Mouse (Mus musculus): ENCODE data around the gene Pkn1. TPM values are rescaled to one million over a fixed set of nuclear protein-coding genes. Genes with fewer than 3 reads are reported as not detected.

The Pkn1 gene
- polyA plus RNA-seq, 1 experiment from 2014 or later = 9.6 TPM

- no peak overlapping the region for H3K9ac ChIP-seq (ENCODE audit: low read depth, low read length)
- H3K9me3 ChIP-seq (replicated peaks; ENCODE audit: control insufficient read depth, low read length) = no peaks in the 10 kb centered on the region
- H3K27me3 ChIP-seq (ENCODE audit: control insufficient read depth, insufficient read depth, low read depth, low read length) = no peaks in the 10 kb centered on the region
- H3K36me3 ChIP-seq (ENCODE audit: control insufficient read depth, insufficient read depth) = peaks cover 27% of the 10 kb centered on the region
- no peak overlapping the region for H3K27ac ChIP-seq (ENCODE audit: low read length)
- ATAC-seq (ENCODE audit: low read depth) = no peak
- H3K4me2 ChIP-seq (ENCODE audit: low read depth, low read length) = no peak overlapping the region
- H3K4me1 ChIP-seq (ENCODE audit: control insufficient read depth, low read depth, low read length) = no peaks in the 10 kb centered on the region; the same call in none of the 2 replicates
- H3K4me3 ChIP-seq (ENCODE audit: low read depth, low read length) = no peak overlapping the region
- WGBS (ENCODE audit: insufficient replicate concordance) = 81% methylated on average over 12 of the region's 12 CpGs
Measured at GRCm38 (mm10) chr8:83679866-83680265, 19.1 kb downstream of the Pkn1 start.

DNA sequence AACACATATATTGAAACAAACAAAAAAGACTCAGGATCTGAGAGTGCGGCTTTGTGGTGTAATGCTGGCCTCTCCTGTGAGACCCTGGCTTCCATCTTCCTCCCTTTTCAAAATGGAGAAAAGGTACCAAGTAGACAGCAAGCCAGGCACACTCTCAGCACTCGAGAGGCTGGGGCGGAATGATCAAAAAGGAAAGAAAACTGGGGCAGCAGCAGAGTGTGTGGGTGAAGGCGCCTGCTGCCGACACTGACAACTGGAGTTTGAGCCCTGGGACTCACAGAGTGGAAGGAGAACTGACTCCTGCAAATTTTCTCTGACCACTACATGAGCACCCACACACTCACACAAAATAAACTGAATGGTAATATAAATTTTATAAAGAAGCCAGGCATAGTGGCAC lies 24.5 kb downstream of the Pkn1 start:
- Histone ChIP-seq H3K4me3 (ENCODE audit: low read depth, low read length) (no peak overlapping the region), H3K27ac (ENCODE audit: low read length) (no peak overlapping the region), H3K27me3 (ENCODE audit: control insufficient read depth, insufficient read depth, low read depth, low read length) (no peaks in the 10 kb centered on the region), H3K4me2 (ENCODE audit: low read depth, low read length) (no peak overlapping the region), H3K36me3 (ENCODE audit: control insufficient read depth, insufficient read depth) (peaks cover 33% of the 10 kb centered on the region), H3K4me1 (ENCODE audit: control insufficient read depth, low read depth, low read length) (no peaks in the 10 kb centered on the region), H3K9me3 (replicated peaks; ENCODE audit: control insufficient read depth, low read length) (no peaks in the 10 kb centered on the region), H3K9ac (ENCODE audit: low read depth, low read length) (no peak overlapping the region)
- 74% methylated on average over 5 of the region's 5 CpGs for WGBS (ENCODE audit: insufficient replicate concordance)
- no peak for ATAC-seq (ENCODE audit: low read depth)

- Histone ChIP-seq H3K27me3 (ENCODE audit: control insufficient read depth, insufficient read depth, low read depth, low read length) (peaks cover 3% of the 10 kb centered on the region), H3K9ac (ENCODE audit: low read depth, low read length) (no peak overlapping the region), H3K4me2 (ENCODE audit: low read depth, low read length) (no peak overlapping the region), H3K9me3 (replicated peaks; ENCODE audit: control insufficient read depth, low read length) (no peaks in the 10 kb centered on the region), H3K4me3 (ENCODE audit: low read depth, low read length) (no peak overlapping the region), H3K36me3 (ENCODE audit: control insufficient read depth, insufficient read depth) (peaks cover 25% of the 10 kb centered on the region), H3K4me1 (ENCODE audit: control insufficient read depth, low read depth, low read length) (peaks cover 9% of the 10 kb centered on the region), H3K27ac (ENCODE audit: low read length) (no peak overlapping the region)
- no peak; the same call in 1 of the 2 replicates for ATAC-seq (ENCODE audit: low read depth)
- WGBS (ENCODE audit: insufficient replicate concordance) = 61% methylated on average over 5 of the region's 5 CpGs
Measured at GRCm38 (mm10) chr8:83672936-83673335, 26.0 kb downstream of the Pkn1 start.

DNA sequence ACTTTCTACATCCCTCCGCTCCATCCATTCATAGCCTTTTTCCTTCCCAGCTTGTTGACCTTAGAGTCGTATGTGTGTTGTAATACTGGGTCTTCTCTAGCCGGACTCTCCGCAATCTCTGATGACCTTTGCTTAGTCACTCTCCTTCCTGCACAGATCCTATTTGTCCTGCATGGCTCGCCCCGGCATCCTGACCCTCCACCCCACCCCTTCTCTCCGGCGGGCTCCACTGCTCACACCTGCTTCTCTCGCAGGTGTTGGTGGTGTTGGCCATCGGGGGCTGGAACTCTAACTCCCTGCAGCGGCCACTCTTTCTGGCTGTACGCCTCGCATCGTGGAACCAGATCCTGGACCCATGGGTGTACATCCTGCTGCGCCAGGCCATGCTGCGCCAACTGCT lies 30.0 kb downstream of the Pkn1 start:
- peak; percentile 42; the same call in 1 of the 2 replicates for ATAC-seq (ENCODE audit: low read depth)
- Histone ChIP-seq H3K27me3 (ENCODE audit: control insufficient read depth, insufficient read depth, low read depth, low read length) (peaks cover 14% of the 10 kb centered on the region), H3K27ac (ENCODE audit: low read length) (no peak overlapping the region), H3K9me3 (replicated peaks; ENCODE audit: control insufficient read depth, low read length) (no peaks in the 10 kb centered on the region), H3K4me3 (ENCODE audit: low read depth, low read length) (no peak overlapping the region), H3K9ac (ENCODE audit: low read depth, low read length) (no peak overlapping the region), H3K4me1 (ENCODE audit: control insufficient read depth, low read depth, low read length) (peaks cover 13% of the 10 kb centered on the region), H3K4me2 (ENCODE audit: low read depth, low read length) (peak overlapping the region; percentile 55), H3K36me3 (ENCODE audit: control insufficient read depth, insufficient read depth) (peaks cover 17% of the 10 kb centered on the region)
- 67% methylated on average over 16 of the region's 16 CpGs for WGBS (ENCODE audit: insufficient replicate concordance)

DNA sequence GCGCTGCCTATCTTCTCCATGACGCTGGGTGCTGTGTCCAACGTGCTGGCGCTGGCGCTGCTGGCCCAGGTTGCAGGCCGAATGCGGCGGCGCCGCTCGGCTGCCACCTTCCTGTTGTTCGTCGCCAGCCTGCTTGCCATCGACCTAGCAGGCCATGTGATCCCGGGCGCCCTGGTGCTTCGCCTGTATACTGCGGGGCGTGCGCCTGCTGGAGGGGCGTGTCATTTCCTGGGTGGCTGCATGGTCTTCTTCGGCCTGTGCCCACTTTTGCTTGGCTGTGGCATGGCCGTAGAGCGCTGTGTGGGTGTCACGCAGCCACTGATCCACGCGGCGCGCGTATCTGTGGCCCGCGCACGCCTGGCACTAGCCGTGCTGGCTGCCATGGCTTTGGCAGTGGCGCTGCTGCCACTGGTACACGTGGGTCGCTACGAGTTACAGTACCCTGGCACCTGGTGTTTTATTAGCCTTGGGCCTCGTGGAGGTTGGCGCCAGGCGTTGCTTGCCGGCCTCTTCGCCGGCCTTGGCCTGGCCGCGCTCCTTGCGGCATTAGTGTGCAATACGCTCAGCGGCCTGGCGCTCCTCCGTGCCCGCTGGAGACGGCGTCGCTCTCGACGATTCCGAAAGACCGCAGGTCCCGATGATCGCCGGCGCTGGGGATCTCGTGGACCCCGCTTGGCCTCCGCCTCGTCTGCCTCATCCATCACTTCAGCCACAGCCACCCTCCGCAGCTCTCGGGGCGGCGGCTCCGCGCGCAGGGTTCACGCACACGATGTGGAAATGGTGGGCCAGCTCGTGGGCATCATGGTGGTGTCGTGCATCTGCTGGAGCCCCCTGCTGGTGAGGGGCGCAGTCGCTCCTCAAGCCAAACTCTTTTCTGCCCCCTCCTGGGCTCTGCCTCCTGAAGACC lies 30.7 kb downstream of the Pkn1 start:
- peaks cover 17% of the 10 kb centered on the region for H3K36me3 ChIP-seq (ENCODE audit: control insufficient read depth, insufficient read depth)
- no peak for ATAC-seq (ENCODE audit: low read depth)
- H3K4me1 ChIP-seq (ENCODE audit: control insufficient read depth, low read depth, low read length) = peaks cover 13% of the 10 kb centered on the region
- WGBS (ENCODE audit: insufficient replicate concordance) = 33% methylated on average over 80 of the region's 80 CpGs
- no peaks in the 10 kb centered on the region for H3K9me3 ChIP-seq (replicated peaks; ENCODE audit: control insufficient read depth, low read length)
- H3K9ac ChIP-seq (ENCODE audit: low read depth, low read length) = no peak overlapping the region
- H3K4me2 ChIP-seq (ENCODE audit: low read depth, low read length) = peak overlapping the region; percentile 55
- peaks cover 14% of the 10 kb centered on the region for H3K27me3 ChIP-seq (ENCODE audit: control insufficient read depth, insufficient read depth, low read depth, low read length)
- H3K27ac ChIP-seq (ENCODE audit: low read length) = no peak overlapping the region
- H3K4me3 ChIP-seq (ENCODE audit: low read depth, low read length) = peak overlapping the region; percentile 34

DNA sequence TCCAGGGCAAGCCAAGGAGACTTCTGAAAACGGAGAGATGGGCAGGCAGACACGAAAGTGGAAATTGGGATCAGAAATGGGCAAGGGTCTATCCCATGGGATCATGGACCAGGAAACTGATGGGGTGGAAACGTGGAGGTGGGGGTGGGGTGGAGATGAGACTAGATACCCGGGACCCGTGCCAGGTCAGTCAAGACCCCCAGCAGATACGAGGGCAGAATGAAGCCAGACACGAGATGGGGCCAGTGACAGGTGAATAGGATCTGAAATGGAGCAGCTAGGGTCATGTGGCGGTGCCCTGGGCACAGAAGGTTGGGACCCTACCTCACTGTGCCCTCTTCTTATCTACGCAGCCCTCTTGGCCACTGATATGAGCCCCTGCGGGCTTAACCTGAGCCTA lies 31.5 kb downstream of the Pkn1 start:
- H3K9me3 ChIP-seq (replicated peaks; ENCODE audit: control insufficient read depth, low read length) = no peaks in the 10 kb centered on the region
- no peak overlapping the region for H3K27ac ChIP-seq (ENCODE audit: low read length)
- no peak overlapping the region for H3K9ac ChIP-seq (ENCODE audit: low read depth, low read length)
- H3K27me3 ChIP-seq (ENCODE audit: control insufficient read depth, insufficient read depth, low read depth, low read length) = peaks cover 14% of the 10 kb centered on the region
- H3K4me3 ChIP-seq (ENCODE audit: low read depth, low read length) = no peak overlapping the region
- no peak for ATAC-seq (ENCODE audit: low read depth)
- 65% methylated on average over 10 of the region's 10 CpGs for WGBS (ENCODE audit: insufficient replicate concordance)
- peaks cover 12% of the 10 kb centered on the region for H3K36me3 ChIP-seq (ENCODE audit: control insufficient read depth, insufficient read depth)
- no peak overlapping the region for H3K4me2 ChIP-seq (ENCODE audit: low read depth, low read length)
- H3K4me1 ChIP-seq (ENCODE audit: control insufficient read depth, low read depth, low read length) = peaks cover 16% of the 10 kb centered on the region

- Histone ChIP-seq H3K9me3 (replicated peaks; ENCODE audit: control insufficient read depth, low read length) (no peaks in the 10 kb centered on the region), H3K9ac (ENCODE audit: low read depth, low read length) (no peak overlapping the region), H3K36me3 (ENCODE audit: control insufficient read depth, insufficient read depth) (peaks cover 11% of the 10 kb centered on the region), H3K27ac (ENCODE audit: low read length) (no peak overlapping the region), H3K27me3 (ENCODE audit: control insufficient read depth, insufficient read depth, low read depth, low read length) (peaks cover 14% of the 10 kb centered on the region), H3K4me3 (ENCODE audit: low read depth, low read length) (no peak overlapping the region), H3K4me1 (ENCODE audit: control insufficient read depth, low read depth, low read length) (peaks cover 20% of the 10 kb centered on the region), H3K4me2 (ENCODE audit: low read depth, low read length) (no peak overlapping the region)
- no peak for ATAC-seq (ENCODE audit: low read depth)
- WGBS (ENCODE audit: insufficient replicate concordance) = 73% methylated on average over 3 of the region's 3 CpGs
Measured at GRCm38 (mm10) chr8:83666866-83667234, 32.1 kb downstream of the Pkn1 start.

DNA sequence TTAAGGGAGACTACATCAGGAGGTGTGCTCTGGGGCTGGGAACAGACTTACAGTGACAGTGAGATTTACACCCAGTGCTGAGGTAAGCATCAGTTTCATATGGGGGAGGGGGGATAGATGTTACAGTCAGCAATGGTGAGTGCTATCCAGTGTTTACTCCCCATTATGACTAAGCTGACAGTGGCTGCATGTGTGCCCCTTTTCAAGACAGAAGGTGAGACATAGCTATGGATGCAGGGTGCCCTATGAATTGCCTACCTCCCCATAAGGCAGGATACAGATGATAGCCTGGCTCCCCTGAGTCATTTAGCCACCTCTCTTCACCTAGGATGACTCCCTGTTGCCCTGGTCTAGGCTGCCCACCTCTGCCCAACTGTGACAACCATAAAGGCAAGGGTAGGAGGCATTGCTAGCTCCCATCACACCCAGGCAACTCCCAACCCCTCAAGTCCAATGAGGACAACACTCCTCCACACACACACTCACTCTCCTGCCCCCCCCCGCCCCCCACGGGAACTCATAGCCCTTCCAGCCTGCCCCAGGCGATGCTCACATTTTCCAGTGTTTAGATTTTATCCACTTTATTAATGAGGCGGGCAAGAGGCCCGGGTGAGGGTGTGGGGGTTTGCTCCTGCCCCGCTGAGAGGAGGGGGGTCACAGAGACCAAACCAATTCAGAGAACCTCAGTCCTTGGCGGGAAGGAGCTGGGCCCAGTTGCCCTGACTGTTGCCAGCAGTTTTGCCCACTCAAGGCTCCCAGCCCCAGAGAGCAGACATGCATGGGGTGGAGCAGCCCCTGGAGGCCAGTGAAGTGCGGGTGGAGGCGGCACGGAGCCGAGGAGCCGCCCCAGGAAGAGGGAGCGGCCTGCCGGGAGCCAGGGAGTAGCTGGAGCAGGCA lies 32.8 kb downstream of the Pkn1 start, which contains the start of gene Ptger1:
Gene Ptger1 (plus strand): TSS at position 710 of the 897 bp plus-strand sequence.
- Histone ChIP-seq H3K27ac (ENCODE audit: low read length) (no peak within 1 kb of the TSS), H3K9ac (ENCODE audit: low read depth, low read length) (no peak within 1 kb of the TSS), H3K9me3 (replicated peaks; ENCODE audit: control insufficient read depth, low read length) (no peaks in the 10 kb centered on the region), H3K4me1 (ENCODE audit: control insufficient read depth, low read depth, low read length) (peaks cover 20% of the 10 kb centered on the region), H3K4me2 (ENCODE audit: low read depth, low read length) (no peak within 1 kb of the TSS), H3K27me3 (ENCODE audit: control insufficient read depth, insufficient read depth, low read depth, low read length) (peaks cover 14% of the 10 kb centered on the region), H3K4me3 (ENCODE audit: low read depth, low read length) (no peak within 1 kb of the TSS), H3K36me3 (ENCODE audit: control insufficient read depth, insufficient read depth) (peaks cover 6% of the 10 kb centered on the region)
- no peak for ATAC-seq (ENCODE audit: low read depth)
- 29% methylated on average over 14 of the region's 14 CpGs for WGBS (ENCODE audit: insufficient replicate concordance)
